Comparison of ENCODE assay signal across 14 mouse cellular contexts in the genomic region with DNA sequence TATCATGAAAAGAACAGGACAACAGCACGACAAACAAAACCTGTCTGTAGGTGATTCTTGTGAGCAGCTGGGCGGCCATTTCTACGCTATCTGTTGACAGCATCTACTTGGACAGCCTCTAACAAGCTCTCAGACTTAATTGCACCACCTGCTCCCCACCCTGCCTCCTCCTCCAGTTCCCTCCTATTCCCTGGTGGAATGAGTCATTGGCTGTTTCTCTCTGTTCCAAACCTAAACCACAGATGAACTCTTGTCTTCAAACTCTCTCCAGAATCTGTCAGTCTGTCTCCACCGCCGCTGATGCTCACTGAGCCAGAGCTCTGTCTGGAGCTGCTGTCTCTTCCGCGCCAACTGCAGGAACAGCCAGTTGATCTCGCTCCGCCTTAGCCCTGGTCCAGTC. TPM values are rescaled to one million over a fixed set of nuclear protein-coding genes. Genes with fewer than 3 reads are reported as not detected.
DNase-seq lines count a peak whose midpoint lies in the region; ATAC-seq and TF ChIP-seq lines count a peak whose summit lies in the region.
"Had no signal": no experiment of that assay in that cellular context is flagged by ENCODE, and none has a peak within 500 bp of the region (broad histone marks: within the 10 kb centered on the region; RNA-seq: fewer than 3 reads in every experiment).

No protein-coding gene starts in this region.

- H3K4me1 ChIP-seq in forebrain, embryonic 11.5 days (replicated peaks; ENCODE audit: control insufficient read depth, insufficient read depth, low read length), result no peaks in the 10 kb centered on the region
- no peaks in the 10 kb centered on the region for H3K4me1 ChIP-seq in forebrain, postnatal 0 days (ENCODE audit: insufficient read depth)
- H3K4me1 ChIP-seq in kidney, adult 2 months (ENCODE audit: control insufficient read depth, insufficient read depth, low read length), result no peaks in the 10 kb centered on the region
- H3K4me1 ChIP-seq: neural tube, embryonic 12.5 days had no signal

- no peaks in the 10 kb centered on the region for H3K27me3 ChIP-seq in forebrain, embryonic 11.5 days (ENCODE audit: control insufficient read depth, insufficient read depth, low read length)
- no peaks in the 10 kb centered on the region for H3K27me3 ChIP-seq in forebrain, postnatal 0 days (ENCODE audit: insufficient read depth, low read length)
- H3K27me3 ChIP-seq in kidney, adult 2 months (replicated peaks; ENCODE audit: control insufficient read depth, insufficient read depth, low read length), result no peaks in the 10 kb centered on the region
- H3K27me3 ChIP-seq: neural tube, embryonic 12.5 days had no signal

- H3K27ac ChIP-seq in forebrain, embryonic 11.5 days (ENCODE audit: low read depth, low read length), result no peak overlapping the region
- H3K27ac ChIP-seq in forebrain, postnatal 0 days (ENCODE audit: low read depth, low read length), result no peak overlapping the region
- no peak overlapping the region for H3K27ac ChIP-seq in kidney, adult 2 months (ENCODE audit: insufficient read depth, low read depth, low read length)
- H3K27ac ChIP-seq: neural tube, embryonic 12.5 days had no signal

- H3K4me2 ChIP-seq in forebrain, embryonic 11.5 days (ENCODE audit: low read depth, low read length, severe bottlenecking), result no peak overlapping the region
- H3K4me2 ChIP-seq in forebrain, postnatal 0 days (ENCODE audit: low read depth), result no peak overlapping the region
- H3K4me2 ChIP-seq: neural tube, embryonic 12.5 days had no signal

- TF ChIP-seq CTCF in forebrain, postnatal 0 days (IDR thresholded peaks at IDR 0.05; ENCODE audit: low read depth), result no peak
- TF ChIP-seq CTCF in kidney, adult 2 months (conservative IDR thresholded peaks at IDR 0.05; ENCODE audit: insufficient read depth, insufficient read length, low read depth, low read length), result no peak

- no peak for DNase-seq in forebrain, embryonic 11.5 days (ENCODE audit: low spot score)
- DNase-seq in forebrain, postnatal 0 days, result no peak
- peak; percentile 11 for DNase-seq in layer of hippocampus, adult 11-12 months (ENCODE audit: low spot score)
- DNase-seq in layer of hippocampus, postnatal 10 days (ENCODE audit: low spot score in 2 of 2), result no peak
- DNase-seq in adipocyte (ENCODE audit: low spot score), result peak; percentile 56
- DNase-seq in left cerebral cortex, adult 9 months (ENCODE audit: low spot score in 2 of 2), result peak; percentile 2 to 31
- no peak for DNase-seq in spleen, postnatal 4 days (ENCODE audit: low spot score in 2 of 2)
- no peak for DNase-seq in kidney, adult 2 months
- DNase-seq: adrenal gland, postnatal 36 days; B cell, adult 2 months; cerebellum, adult 18-20 months; lung, adult 2 months; thymus, adult 18-20 months had no signal

- H3K9me3 ChIP-seq in forebrain, embryonic 11.5 days (ENCODE audit: control insufficient read depth, low read length), result no peaks in the 10 kb centered on the region
- no peaks in the 10 kb centered on the region for H3K9me3 ChIP-seq in forebrain, postnatal 0 days (ENCODE audit: low read length)
- H3K9me3 ChIP-seq: neural tube, embryonic 12.5 days had no signal

- WGBS in forebrain, embryonic 11.5 days, result 93% methylated on average over 9 of the region's 9 CpGs
- 78% methylated on average over 9 of the region's 9 CpGs for WGBS in forebrain, postnatal 0 days
- WGBS in kidney, adult 2 months, result 97% methylated on average over 9 of the region's 9 CpGs

- no peaks in the 10 kb centered on the region for H3K36me3 ChIP-seq in forebrain, embryonic 11.5 days (ENCODE audit: control insufficient read depth, insufficient read depth, low read length)
- no peaks in the 10 kb centered on the region for H3K36me3 ChIP-seq in forebrain, postnatal 0 days (ENCODE audit: insufficient read depth)
- no peaks in the 10 kb centered on the region for H3K36me3 ChIP-seq in kidney, adult 2 months (ENCODE audit: control insufficient read depth, insufficient read depth, low read length)
- H3K36me3 ChIP-seq: neural tube, embryonic 12.5 days had no signal

- ATAC-seq in forebrain, embryonic 11.5 days (replicated peaks; ENCODE audit: low FRiP score), result 0 out of 2 replicates have a peak, but pooled peaks have one; percentile 46
- no peak for ATAC-seq in forebrain, postnatal 0 days

- no peak for TF ChIP-seq POLR2A in kidney, adult 2 months (IDR thresholded peaks at IDR 0.05; ENCODE audit: low read depth, low read length)

- H3K9ac ChIP-seq in forebrain, embryonic 11.5 days (ENCODE audit: low read length), result no peak overlapping the region
- H3K9ac ChIP-seq in forebrain, postnatal 0 days, result no peak overlapping the region
- H3K9ac ChIP-seq: neural tube, embryonic 12.5 days had no signal

- H3K4me3 ChIP-seq in forebrain, embryonic 11.5 days (ENCODE audit: low read depth, low read length), result no peak overlapping the region
- H3K4me3 ChIP-seq in forebrain, postnatal 0 days (ENCODE audit: low read depth, low read length), result no peak overlapping the region
- no peak overlapping the region for H3K4me3 ChIP-seq in kidney, adult 2 months (ENCODE audit: insufficient read depth, low read depth, low read length)
- H3K4me3 ChIP-seq: neural tube, embryonic 12.5 days had no signal

RNA-seq across cellular contexts. Expression of a gene that starts 41.3 kb away (rescaled TPM):
- polyA plus RNA-seq in forebrain, embryonic 11.5 days (2014; fragmentation: Nextera tagmentation; extraction: Ambion mirVana), result 40.0 and 41.1 TPM in 2 replicates
- 56.7 and 72.8 TPM in 2 replicates for total RNA-seq in forebrain, postnatal 0 days (2014; rRNA removed)
- 19.6 and 24.9 TPM in 2 replicates for polyA plus RNA-seq in forebrain, postnatal 0 days (2015; fragmentation: Nextera tagmentation; extraction: Ambion mirVana)
- 100 to 1,000 TPM; 119 to 121 TPM for total RNA-seq in layer of hippocampus, postnatal 10 days (2021)
- polyA plus RNA-seq in kidney, adult 2 months (2012; rRNA removed), result 13.8 and 18.5 TPM in 2 replicates

Comparison
In these comparisons a context has a peak if more than half of its experiments do, and no peak if none do; other contexts are left out.
1. DNase-seq: peak in layer of hippocampus, adult 11-12 months (single experiment), adipocyte (single experiment) and left cerebral cortex, adult 9 months (2 of 2); none in forebrain, embryonic 11.5 days (single experiment), forebrain, postnatal 0 days (single experiment), layer of hippocampus, postnatal 10 days (0 of 2), spleen, postnatal 4 days (0 of 2) and kidney, adult 2 months (single experiment).